Mouse (Mus musculus): Measurements from ENCODE around the gene Tbl1xr1. TPM values are rescaled to one million over a fixed set of nuclear protein-coding genes. Genes with fewer than 3 reads are reported as not detected.
A peak's percentile ranks its signal among the peaks of the same experiment; 100 is the strongest.

Gene Tbl1xr1
- total and polyA plus RNA-seq, 3 experiments = 33.9 to 185 (median 45.6) TPM

DNA sequence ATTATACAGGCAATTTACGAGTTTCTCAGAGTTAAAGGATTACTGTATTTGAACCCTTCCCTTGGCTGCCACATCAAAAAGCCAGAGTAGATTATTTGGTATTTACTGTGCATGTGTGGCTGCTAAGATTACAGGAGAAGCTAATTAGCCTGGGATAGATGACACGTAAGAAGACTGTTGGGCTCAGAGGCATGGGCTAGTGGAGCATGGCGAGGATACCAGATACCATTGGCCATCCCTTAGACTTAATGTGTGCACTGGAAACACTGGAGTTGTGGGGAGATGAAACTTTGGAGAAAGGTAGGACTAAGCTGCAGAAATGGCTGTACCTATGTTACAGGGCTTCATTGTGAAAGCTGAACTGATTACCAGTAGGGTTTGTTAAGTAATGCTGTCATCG is 108.8 kb downstream of the Tbl1xr1 start:
- H3K4me3 ChIP-seq (ENCODE audit: control insufficient read depth in 1 of 2, insufficient read depth in 1 of 2, low read depth in 2 of 2, low read length in 2 of 2) = no peak overlapping the region
- H3K27me3 ChIP-seq (ENCODE audit: control insufficient read depth in 1 of 2, insufficient read depth in 2 of 2, low read length in 2 of 2) = no peaks in the 10 kb centered on the region
- no peaks in the 10 kb centered on the region; a peak in 1 of 4 replicates for H3K4me1 ChIP-seq (ENCODE audit: control insufficient read depth in 1 of 2, insufficient read depth in 2 of 2, low read length in 2 of 2)
- DNase-seq (ENCODE audit: low read depth, low spot score) = no peak
- H3K36me3 ChIP-seq (ENCODE audit: control insufficient read depth in 1 of 2, insufficient read depth in 2 of 2, low read length in 2 of 2) = no peaks in the 10 kb centered on the region
- H3K9me3 ChIP-seq (replicated peaks; ENCODE audit: insufficient read depth, low read length) = no peaks in the 10 kb centered on the region
- H3K79me2 ChIP-seq (ENCODE audit: control insufficient read depth, insufficient read depth, low read length, poor library complexity) = no peaks in the 10 kb centered on the region
- no peak for TF ChIP-seq TCF12 (IDR thresholded peaks at IDR 0.05; ENCODE audit: low read depth, low read length)
- TF ChIP-seq ZMIZ1 (IDR thresholded peaks at IDR 0.05; ENCODE audit: low read depth, low read length) = no peak
- TF ChIP-seq CHD2 (IDR thresholded peaks at IDR 0.05; ENCODE audit: low read length) = no peak
- no peak for TF ChIP-seq CTCF (IDR thresholded peaks at IDR 0.05 in 2 of 3, conservative IDR thresholded peaks at IDR 0.05 in 1 of 3; ENCODE audit: control insufficient read depth in 1 of 3, insufficient read depth in 1 of 3, low read depth in 2 of 3, low read length in 3 of 3, poor library complexity in 1 of 3, severe bottlenecking in 1 of 3)
- TF ChIP-seq NELFE (IDR thresholded peaks at IDR 0.05; ENCODE audit: low read depth, low read length) = no peak
- no peak for TF ChIP-seq POLR2AphosphoS2 (IDR thresholded peaks at IDR 0.05; ENCODE audit: low read length)
- TF ChIP-seq MAZ (IDR thresholded peaks at IDR 0.05; ENCODE audit: low read depth, low read length) = no peak
- TF ChIP-seq GATA1 (IDR thresholded peaks at IDR 0.05; ENCODE audit: low read depth, low read length) = no peak
- TF ChIP-seq GABPA (IDR thresholded peaks at IDR 0.05; ENCODE audit: low read depth, low read length) = no peak
- no peak for TF ChIP-seq MXI1 (IDR thresholded peaks at IDR 0.05; ENCODE audit: low read depth, low read length)
- no peak for TF ChIP-seq SIN3A (IDR thresholded peaks at IDR 0.05; ENCODE audit: low read length)
- no peak for TF ChIP-seq MAX (IDR thresholded peaks at IDR 0.05; ENCODE audit: low read length)
- no peak for TF ChIP-seq POLR2AphosphoS5 (IDR thresholded peaks at IDR 0.05; ENCODE audit: borderline replicate concordance, low read depth, low read length)
- no peak for TF ChIP-seq TBP (IDR thresholded peaks at IDR 0.05; ENCODE audit: low read depth, low read length)
- no peak for TF ChIP-seq RAD21 (IDR thresholded peaks at IDR 0.05; ENCODE audit: low read depth, low read length)
- no peak for TF ChIP-seq TAL1 (IDR thresholded peaks at IDR 0.05; ENCODE audit: low read length)
- H3K9ac ChIP-seq (ENCODE audit: control insufficient read depth, low read depth, low read length, poor library complexity, severe bottlenecking) = no peak overlapping the region
- H3K27ac ChIP-seq (ENCODE audit: control insufficient read depth, low read depth, low read length) = no peak overlapping the region

DNA sequence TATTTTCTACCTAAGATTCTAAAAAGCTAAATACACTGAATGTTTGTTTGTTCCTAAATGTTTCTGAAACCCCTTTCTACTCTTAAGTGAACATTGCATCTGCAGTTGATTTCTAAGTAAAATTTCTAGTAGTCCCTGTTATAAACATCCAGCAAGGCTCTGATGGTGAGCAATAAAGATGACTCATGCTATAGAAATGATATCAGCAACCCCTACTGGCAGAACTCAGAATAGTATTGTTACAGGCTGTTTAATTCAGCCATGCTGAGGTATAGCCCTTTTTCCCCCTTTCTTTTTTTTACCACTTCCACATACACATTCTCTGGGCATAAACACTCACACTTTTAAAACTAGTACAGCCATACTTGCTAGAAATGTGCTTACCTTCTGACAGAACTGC is 114.0 kb downstream of the Tbl1xr1 start:
- Histone ChIP-seq H3K79me2 (ENCODE audit: control insufficient read depth, insufficient read depth, low read length, poor library complexity) (no peaks in the 10 kb centered on the region), H3K9ac (ENCODE audit: control insufficient read depth, low read depth, low read length, poor library complexity, severe bottlenecking) (no peak overlapping the region), H3K27ac (ENCODE audit: control insufficient read depth, low read depth, low read length) (no peak overlapping the region), H3K36me3 (ENCODE audit: control insufficient read depth in 1 of 2, insufficient read depth in 2 of 2, low read length in 2 of 2) (peaks cover 0 to 7% of the 10 kb centered on the region in 2 experiments; a peak in 2 of 4 replicates), H3K27me3 (ENCODE audit: control insufficient read depth in 1 of 2, insufficient read depth in 2 of 2, low read length in 2 of 2) (no peaks in the 10 kb centered on the region), H3K4me1 (ENCODE audit: control insufficient read depth in 1 of 2, insufficient read depth in 2 of 2, low read length in 2 of 2) (no peaks in the 10 kb centered on the region), H3K4me3 (ENCODE audit: control insufficient read depth in 1 of 2, insufficient read depth in 1 of 2, low read depth in 2 of 2, low read length in 2 of 2) (no peak overlapping the region), H3K9me3 (replicated peaks; ENCODE audit: insufficient read depth, low read length) (no peaks in the 10 kb centered on the region)
- peak; percentile 81 for TF ChIP-seq SMC3 (IDR thresholded peaks at IDR 0.05; ENCODE audit: low read depth, low read length)
- no peak for TF ChIP-seq TBP (IDR thresholded peaks at IDR 0.05; ENCODE audit: low read depth, low read length)
- peak; percentile 94 for TF ChIP-seq RAD21 (IDR thresholded peaks at IDR 0.05; ENCODE audit: low read depth, low read length)
- peak in 2 of 3 experiments; percentile 35 to 71; a peak in 3 of 6 replicates for TF ChIP-seq CTCF (IDR thresholded peaks at IDR 0.05 in 2 of 3, conservative IDR thresholded peaks at IDR 0.05 in 1 of 3; ENCODE audit: control insufficient read depth in 1 of 3, insufficient read depth in 1 of 3, low read depth in 2 of 3, low read length in 3 of 3, poor library complexity in 1 of 3, severe bottlenecking in 1 of 3)
- peak; percentile 83 for TF ChIP-seq ZC3H11A (IDR thresholded peaks at IDR 0.05; ENCODE audit: low read depth, low read length)
- DNase-seq (ENCODE audit: low read depth, low spot score) = peak; percentile 64
